Mouse (Mus musculus) liver, embryonic 14.5 days (tissue): Measurements from ENCODE around the gene Hadh. TPM values are rescaled to one million over a fixed set of nuclear protein-coding genes. Genes with fewer than 3 reads are reported as not detected.
A peak's percentile ranks its signal among the peaks of the same experiment; 100 is the strongest.

Source experiments
- ATAC-seq: fragments of 200-750 bp; cut with Nextera tagmentation; 2 replicates; pipeline ENCODE4 v1.8.0; 2017; ENCODE audit warnings: moderate number of reproducible peaks, mild to moderate bottlenecking, moderate library complexity; ENCODE audit not compliant: insufficient read depth
- DNase-seq, 3 experiments: peaks; one replicate each; pipeline ENCODE4 v3.0.0-alpha.2; 2012 to 2013; ENCODE audit warnings: low read depth in 3 of 3, low spot score in 3 of 3
- H3K27ac ChIP-seq: fragments of 300-500 bp; sonication (generic); 2 replicates; pipeline ENCODE4 v1.5.1; 2014; ENCODE audit warnings: moderate library complexity, mild to moderate bottlenecking, control low read depth, inconsistent platforms
- H3K27me3 ChIP-seq: fragments of 300-500 bp; sonication (generic); 2 replicates; pipeline ENCODE4 v1.6.1; 2014; ENCODE audit warnings: mild to moderate bottlenecking, low read length, moderate library complexity; ENCODE audit not compliant: control insufficient read depth, insufficient read depth
- H3K36me3 ChIP-seq: fragments of 300-500 bp; sonication (generic); replicated peaks from 2 replicates; pipeline ENCODE4 v1.6.1; 2014; ENCODE audit warnings: low read depth; ENCODE audit not compliant: control insufficient read depth, insufficient read depth
- H3K4me1 ChIP-seq, 2 experiments: fragments of 200-500 bp in 1 of 2; fragments of 300-500 bp in 1 of 2; sonication (generic) in 1 of 2; replicated peaks; 2 replicates each; pipeline ENCODE4 v1.6.1; 2012 to 2014; ENCODE audit warnings: antibody characterized with exemption in 1 of 2, inconsistent platforms in 1 of 2, low read length in 1 of 2; ENCODE audit not compliant: control insufficient read depth in 2 of 2, insufficient read depth in 2 of 2
- H3K4me2 ChIP-seq: fragments of 300-500 bp; sonication (generic); 2 replicates; pipeline ENCODE4 v1.6.1; 2014; ENCODE audit warnings: low read depth, mild to moderate bottlenecking, control low read depth, moderate library complexity
- H3K4me3 ChIP-seq, 2 experiments: fragments of 200-500 bp in 1 of 2; fragments of 300-500 bp in 1 of 2; sonication (generic) in 1 of 2; 2 replicates each; pipeline ENCODE4 v1.5.1; 2012 to 2014; ENCODE audit warnings: low read depth in 2 of 2, low read length in 2 of 2, mild to moderate bottlenecking in 2 of 2, control low read depth in 1 of 2, inconsistent platforms in 1 of 2, moderate library complexity in 1 of 2; ENCODE audit not compliant: insufficient read depth in 1 of 2
- H3K9ac ChIP-seq: fragments of 300-500 bp; sonication (generic); replicated peaks from 2 replicates; pipeline ENCODE4 v1.6.1; 2014; ENCODE audit warnings: mild to moderate bottlenecking, control low read depth, moderate library complexity
- H3K9me3 ChIP-seq: fragments of 300-500 bp; sonication (generic); 2 replicates; pipeline ENCODE4 v1.6.1; 2016; ENCODE audit warnings: low read length, mixed read lengths; ENCODE audit not compliant: control insufficient read depth
- CTCF ChIP-seq: IDR thresholded peaks from 2 replicates; pipeline ENCODE4 v1.5.1; 2016; ENCODE audit warnings: antibody characterized with exemption, low read depth, control low read depth
- EP300 ChIP-seq: IDR thresholded peaks from 2 replicates; pipeline ENCODE4 v1.6.1; 2016; ENCODE audit warnings: antibody characterized with exemption, low read depth
- WGBS: fragments of 180-500 bp; shearing (Covaris S2); extraction: QIAGEN DNeasy Blood & Tissue Kit; methylation state at CpG from one replicate; pipeline ENCODE4 v1.1.7; 2014; ENCODE audit not compliant: insufficient replicate concordance; 5-methylcytosine and 5-hydroxymethylcytosine counted together
- polyA plus RNA-seq, 2 experiments: library from polyadenylated mRNA; depleted of rRNA in 1 of 2; stranded (reverse) in 1 of 2; unstranded in 1 of 2; fragments of >200 nt; fragmentation: Nextera tagmentation in 1 of 2; extraction: Ambion mirVana in 1 of 2; gene quantifications; 2 replicates each; pipeline versions ENCODE4 v1.2.1 to v1.2.3; 2012 to 2014

Hadh gene
- polyA plus RNA-seq, 2 experiments, result 78.3 to 98.0 TPM

- 54% methylated on average over 6 of the region's 6 CpGs for WGBS
- DNase-seq (no peak), ATAC-seq (no peak)
- no peak overlapping the region for H3K4me2 ChIP-seq
- H3K27ac ChIP-seq, result no peak overlapping the region
- H3K27me3 ChIP-seq, result no peaks in the 10 kb centered on the region
- no peaks in the 10 kb centered on the region for H3K4me1 ChIP-seq
- TF ChIP-seq CTCF (peak; percentile 62), EP300 (no peak)
- H3K4me3 ChIP-seq, result no peak overlapping the region
- H3K9me3 ChIP-seq, result no peaks in the 10 kb centered on the region
- H3K36me3 ChIP-seq, result no peaks in the 10 kb centered on the region; the same call in 1 of the 2 replicates
- H3K9ac ChIP-seq, result no peak overlapping the region
These were observed 43.8 kb downstream of the Hadh start for GRCm38 (mm10) chr3:131228083-131228482.

- no peak for ATAC-seq
- TF ChIP-seq EP300, result no peak
- no peaks in the 10 kb centered on the region for H3K36me3 ChIP-seq
- no peak for DNase-seq
- WGBS, result 65% methylated on average over 14 of the region's 14 CpGs
- no peaks in the 10 kb centered on the region for H3K27me3 ChIP-seq
- no peaks in the 10 kb centered on the region for H3K9me3 ChIP-seq
- H3K9ac ChIP-seq, result no peak overlapping the region
- H3K27ac ChIP-seq, result no peak overlapping the region
- no peak overlapping the region for H3K4me3 ChIP-seq
- H3K4me2 ChIP-seq, result no peak overlapping the region
- no peaks in the 10 kb centered on the region for H3K4me1 ChIP-seq
These were observed 53.1 kb downstream of the Hadh start for GRCm38 (mm10) chr3:131218636-131219390.

GRCm38 (mm10) chr3:131214841-131215240, 57.1 kb downstream of the Hadh start:
- Histone ChIP-seq H3K27ac (no peak overlapping the region), H3K9me3 (no peaks in the 10 kb centered on the region), H3K9ac (no peak overlapping the region), H3K36me3 (no peaks in the 10 kb centered on the region), H3K4me3 (no peak overlapping the region), H3K4me2 (no peak overlapping the region), H3K4me1 (no peaks in the 10 kb centered on the region), H3K27me3 (no peaks in the 10 kb centered on the region)
- WGBS, result 43% methylated on average over 9 of the region's 9 CpGs
- peak; percentile 87 for TF ChIP-seq CTCF
- no peak for TF ChIP-seq EP300
- ATAC-seq, result no peak
- no peak for DNase-seq

- Histone ChIP-seq H3K4me1 (no peaks in the 10 kb centered on the region), H3K27ac (no peak overlapping the region), H3K9me3 (no peaks in the 10 kb centered on the region), H3K4me2 (no peak overlapping the region), H3K4me3 (no peak overlapping the region), H3K27me3 (no peaks in the 10 kb centered on the region), H3K36me3 (no peaks in the 10 kb centered on the region), H3K9ac (no peak overlapping the region)
- DNase-seq (no peak), ATAC-seq (no peak)
- 72% methylated on average over 9 of the region's 9 CpGs for WGBS
- no peak for TF ChIP-seq EP300
- no peak for TF ChIP-seq CTCF
These were observed 57.7 kb downstream of the Hadh start for GRCm38 (mm10) chr3:131214060-131214658.

GRCm38 (mm10) chr3:131212200-131212599, 59.7 kb downstream of the Hadh start:
- Histone ChIP-seq H3K27me3 (no peaks in the 10 kb centered on the region), H3K4me3 (no peak overlapping the region), H3K4me2 (no peak overlapping the region), H3K36me3 (no peaks in the 10 kb centered on the region), H3K9me3 (no peaks in the 10 kb centered on the region), H3K4me1 (no peaks in the 10 kb centered on the region), H3K9ac (no peak overlapping the region), H3K27ac (no peak overlapping the region)
- TF ChIP-seq CTCF, result peak; percentile 46
- no peak for TF ChIP-seq EP300
- WGBS, result 71% methylated on average over 7 of the region's 7 CpGs
- no peak for DNase-seq
- ATAC-seq, result no peak
